Mouse (Mus musculus): ENCODE measurements around the gene Bnipl.

Bnipl gene

GRCm38 (mm10) chr3:95277149-95277551 is 26.2 kb upstream of the Bnipl start:
- no peak for DNase-seq

GRCm38 (mm10) chr3:95276428-95276934 is 25.5 kb upstream of the Bnipl start:
- DNase-seq: no peak

- no peak for DNase-seq
Observed at GRCm38 (mm10) chr3:95275161-95275560, 24.2 kb upstream of the Bnipl start.

- DNase-seq: no peak
Observed at GRCm38 (mm10) chr3:95274453-95274852, 23.5 kb upstream of the Bnipl start.

- DNase-seq: no peak
Observed at GRCm38 (mm10) chr3:95273471-95273870, 22.5 kb upstream of the Bnipl start.

GRCm38 (mm10) chr3:95270766-95271364 is 19.9 kb upstream of the Bnipl start:
- DNase-seq: no peak

- DNase-seq: no peak
Observed at GRCm38 (mm10) chr3:95269789-95270188, 18.8 kb upstream of the Bnipl start.

GRCm38 (mm10) chr3:95267855-95268254 is 16.9 kb upstream of the Bnipl start:
- no peak for DNase-seq

- no peak for DNase-seq
Observed at GRCm38 (mm10) chr3:95266052-95266451, 15.1 kb upstream of the Bnipl start.

- no peak for DNase-seq
Observed at GRCm38 (mm10) chr3:95264724-95265123, 13.7 kb upstream of the Bnipl start.

- peak; percentile 91 for DNase-seq
Observed at GRCm38 (mm10) chr3:95263089-95263739, 12.2 kb upstream of the Bnipl start.

GRCm38 (mm10) chr3:95261975-95262374 is 11.0 kb upstream of the Bnipl start:
- no peak for DNase-seq

GRCm38 (mm10) chr3:95256931-95257330 is 5.9 kb upstream of the Bnipl start:
- no peak for DNase-seq

- DNase-seq: no peak
Observed at GRCm38 (mm10) chr3:95250361-95250760, 632 bp downstream of the Bnipl start.

- no peak for DNase-seq
Observed at GRCm38 (mm10) chr3:95247660-95248336, 3.2 kb downstream of the Bnipl start.

GRCm38 (mm10) chr3:95246465-95247231 is 4.3 kb downstream of the Bnipl start:
- no peak for DNase-seq

- DNase-seq: no peak
Observed at GRCm38 (mm10) chr3:95243086-95243485, 7.9 kb downstream of the Bnipl start.

- no peak for DNase-seq
Observed at GRCm38 (mm10) chr3:95241498-95241897, 9.5 kb downstream of the Bnipl start, which contains the start of gene Gm128. Gene Gm128, minus strand, starts transcription at chr3:95241598.

- DNase-seq: no peak
Observed at GRCm38 (mm10) chr3:95240900-95241299, 10.1 kb downstream of the Bnipl start.

GRCm38 (mm10) chr3:95239971-95240370 is 11.0 kb downstream of the Bnipl start:
- no peak for DNase-seq

GRCm38 (mm10) chr3:95239022-95239421 is 12.0 kb downstream of the Bnipl start:
- DNase-seq: no peak

GRCm38 (mm10) chr3:95237541-95238099 is 13.4 kb downstream of the Bnipl start:
- DNase-seq: no peak
